Mouse (Mus musculus): Measurements from ENCODE around the gene Yars.
"Not testable (repeated sequence)": the region's sequence is repeated elsewhere in the genome, so short reads cannot be mapped to it uniquely, and the experiment has no call there.

Yars gene

DNA sequence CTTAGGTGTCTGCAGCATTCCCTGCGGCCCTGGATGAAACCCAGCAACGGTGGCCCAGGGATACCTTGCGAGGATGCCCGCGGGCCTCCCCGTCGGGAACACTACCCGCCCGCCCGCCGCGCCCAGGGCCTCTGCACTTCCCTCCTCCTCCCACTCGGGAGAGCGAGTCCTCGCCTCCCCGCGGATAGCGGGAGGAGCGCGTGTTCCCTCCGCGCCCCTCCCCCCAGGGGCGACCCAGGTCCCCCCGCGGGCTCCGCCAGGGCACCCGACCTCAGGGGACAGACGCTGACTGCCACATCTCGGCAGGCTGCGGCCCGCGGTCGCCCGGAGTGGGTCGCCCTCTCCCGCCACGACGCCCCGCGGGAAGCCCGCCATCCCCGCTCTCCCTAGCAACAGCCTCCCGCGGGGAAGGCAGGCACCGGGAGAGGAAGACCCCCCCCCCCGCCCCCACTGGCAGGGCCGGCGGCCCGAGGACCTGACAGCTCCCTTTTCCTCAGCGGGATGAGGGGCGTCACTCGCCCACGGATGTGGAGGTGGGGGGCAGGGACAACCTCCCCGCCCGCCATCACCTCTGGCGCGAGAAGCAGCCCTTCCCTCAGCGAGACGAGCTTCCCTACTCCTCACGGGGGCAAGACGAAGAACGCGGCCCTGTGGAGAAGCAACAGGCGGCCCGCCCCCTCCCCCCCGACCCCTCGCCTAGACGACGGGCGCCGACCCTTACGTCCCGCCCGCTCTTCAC lies 588 bp upstream of the Yars start:
- DNase-seq (ENCODE audit: low spot score in 2 of 2): peak; percentile 49 to 54

DNA sequence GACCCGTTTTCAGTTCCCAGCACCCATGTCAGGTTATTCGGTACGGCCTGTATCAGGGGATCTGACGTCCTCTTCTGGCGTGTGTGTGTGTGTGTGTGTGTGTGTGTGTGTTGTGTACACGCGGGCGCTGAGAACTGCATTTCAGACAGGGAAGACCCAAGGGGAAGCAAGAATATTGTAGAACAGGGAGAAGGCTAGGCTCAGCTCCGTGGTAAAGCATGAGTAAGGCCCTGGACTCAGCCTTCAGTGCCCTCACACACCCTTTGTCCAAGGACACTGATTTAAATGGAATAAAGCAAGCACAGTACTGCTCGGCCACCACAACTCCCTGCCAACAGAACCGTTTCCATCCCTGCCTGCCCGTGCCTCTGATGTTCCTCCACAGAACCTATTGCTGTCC lies 978 bp downstream of the Yars start:
- no peak for DNase-seq (ENCODE audit: low spot score in 2 of 2)

DNA sequence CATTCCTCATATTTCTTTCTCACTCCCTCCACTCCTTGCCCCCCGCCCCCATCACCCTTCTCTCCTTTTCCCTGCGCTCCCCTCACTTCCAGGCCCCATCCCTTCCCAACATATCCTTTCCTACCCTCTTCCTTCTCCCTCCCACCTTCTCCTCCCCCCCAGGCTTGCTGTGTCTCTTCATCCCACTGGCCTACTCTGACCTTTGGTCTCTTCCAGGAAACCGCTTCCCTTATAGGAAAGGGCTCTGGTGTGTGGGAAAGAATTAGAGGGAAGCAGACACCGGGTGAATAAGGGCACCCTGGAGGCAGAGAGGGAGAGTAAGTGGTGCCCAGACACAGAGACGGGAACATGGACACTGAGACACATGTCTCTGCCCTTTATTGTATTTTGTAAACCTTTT lies 2.1 kb downstream of the Yars start:
- DNase-seq (ENCODE audit: low spot score in 2 of 2): no peak

DNA sequence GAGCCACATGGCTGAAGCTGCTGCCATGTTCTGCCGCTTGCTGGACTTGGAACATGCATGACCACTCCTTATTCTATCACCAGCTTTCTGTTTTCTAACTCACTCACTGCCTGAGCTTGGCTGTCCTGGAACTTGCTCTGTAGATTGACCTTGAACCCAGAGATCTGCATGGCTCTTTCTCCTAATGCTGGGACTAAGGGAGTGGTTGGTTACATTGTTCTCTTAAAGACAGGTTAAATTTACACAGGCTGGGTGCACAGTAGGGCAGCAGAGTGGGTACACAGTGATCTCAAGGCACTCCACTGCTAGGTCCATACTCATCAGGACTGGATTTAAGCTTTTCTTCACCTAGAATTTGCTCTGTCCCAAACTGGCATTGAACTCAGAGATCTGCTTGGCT lies 4.7 kb downstream of the Yars start:
- no peak for DNase-seq (ENCODE audit: low spot score in 2 of 2)

DNA sequence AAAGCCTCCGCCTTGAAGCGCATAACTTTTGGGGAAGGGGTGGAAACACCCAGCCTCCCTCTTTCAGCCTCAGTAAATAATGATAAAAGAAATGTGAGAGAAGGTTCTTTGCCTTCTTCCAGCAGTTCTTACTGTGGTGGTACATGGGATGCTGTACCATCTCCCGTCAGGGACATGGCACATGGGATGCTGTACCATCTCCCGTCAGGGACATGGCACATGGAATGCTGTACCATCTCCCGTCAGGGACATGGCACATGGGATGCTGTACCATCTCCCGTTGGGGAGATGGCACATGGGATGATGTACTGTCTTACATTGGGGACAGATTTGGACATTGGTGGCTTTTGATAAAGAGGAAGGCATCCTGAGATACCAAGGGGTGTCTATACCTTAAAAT lies 8.0 kb downstream of the Yars start:
- no peak for DNase-seq (ENCODE audit: low spot score in 2 of 2)

DNA sequence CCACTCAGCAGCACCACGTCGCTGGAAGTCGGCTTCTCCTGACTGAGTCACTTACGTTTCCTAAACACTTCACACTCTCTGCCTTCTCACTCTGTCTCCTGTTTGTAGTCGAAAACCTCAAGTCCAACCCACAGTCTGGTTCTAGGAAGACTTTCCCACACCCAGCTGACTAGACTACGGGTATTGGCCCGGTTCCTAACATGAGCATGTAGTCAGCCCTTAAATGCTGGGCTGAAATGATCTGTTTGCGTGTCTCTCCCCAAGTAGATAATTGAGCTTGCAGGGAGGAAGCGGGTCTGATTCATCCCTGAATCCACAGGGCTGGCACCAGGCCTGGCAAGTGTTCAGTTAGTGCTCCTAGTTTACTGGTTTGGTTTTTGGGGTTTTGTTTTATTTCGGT lies 15.1 kb downstream of the Yars start:
- no peak for DNase-seq (ENCODE audit: low spot score in 2 of 2)

DNA sequence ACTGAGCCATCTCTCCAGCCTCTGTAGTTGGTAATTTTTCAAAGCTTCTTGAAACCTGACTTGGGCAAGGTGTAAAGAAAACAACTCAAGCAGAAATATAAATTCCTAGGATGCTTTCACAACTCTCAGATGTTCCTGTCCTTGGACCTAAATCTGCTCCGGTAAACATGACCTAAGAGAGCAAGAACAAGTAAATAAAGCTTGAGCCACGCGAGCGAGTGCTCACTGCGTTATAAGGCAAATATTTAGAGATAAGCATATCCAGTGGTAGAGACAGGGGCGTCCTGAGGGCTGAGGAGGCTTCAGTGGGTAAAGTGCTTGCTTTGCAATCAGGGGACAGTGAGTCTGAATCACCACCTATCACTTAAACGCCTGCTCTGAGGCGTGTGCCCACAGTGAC lies 17.2 kb downstream of the Yars start:
- no peak for DNase-seq (ENCODE audit: low spot score in 2 of 2)

DNA sequence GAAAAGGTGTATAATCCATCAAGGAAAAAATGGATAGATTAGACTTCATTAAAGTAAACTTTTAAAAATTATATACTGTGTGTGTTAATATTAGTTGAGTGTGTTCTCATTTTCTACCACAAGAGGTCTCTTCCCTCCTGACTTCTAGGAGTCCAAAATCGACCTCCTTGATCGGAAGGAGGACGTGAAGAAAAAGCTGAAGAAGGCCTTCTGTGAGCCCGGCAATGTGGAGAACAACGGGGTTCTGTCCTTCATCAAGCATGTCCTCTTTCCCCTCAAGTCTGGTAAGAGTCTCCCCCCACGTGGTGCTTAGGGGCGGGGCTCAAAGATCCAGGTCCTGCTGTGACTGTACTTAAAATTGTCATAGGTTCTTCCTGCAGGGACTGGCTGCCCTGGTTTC lies 19.9 kb downstream of the Yars start:
- no peak for DNase-seq (ENCODE audit: low spot score in 2 of 2)

DNA sequence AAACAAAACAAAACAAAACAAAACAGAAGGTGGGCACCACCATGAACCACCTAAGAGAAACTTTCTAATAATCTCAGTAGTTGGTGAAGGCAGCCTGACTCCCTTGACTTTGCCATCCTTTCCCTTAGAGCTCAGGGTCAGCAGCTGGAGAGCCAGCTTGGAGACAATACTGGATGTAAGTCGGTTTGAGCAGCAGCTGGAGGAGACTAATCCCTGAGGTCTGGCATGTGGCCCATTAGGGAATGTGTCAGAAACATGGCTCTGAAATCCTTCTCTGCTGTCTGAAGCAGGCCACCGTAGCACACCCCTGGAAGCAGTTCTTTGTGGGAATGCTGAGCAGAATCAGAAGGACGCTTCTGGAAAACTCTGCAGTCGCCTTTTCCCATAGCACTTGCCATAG lies 21.9 kb downstream of the Yars start:
- DNase-seq (ENCODE audit: low spot score in 2 of 2): no peak

DNA sequence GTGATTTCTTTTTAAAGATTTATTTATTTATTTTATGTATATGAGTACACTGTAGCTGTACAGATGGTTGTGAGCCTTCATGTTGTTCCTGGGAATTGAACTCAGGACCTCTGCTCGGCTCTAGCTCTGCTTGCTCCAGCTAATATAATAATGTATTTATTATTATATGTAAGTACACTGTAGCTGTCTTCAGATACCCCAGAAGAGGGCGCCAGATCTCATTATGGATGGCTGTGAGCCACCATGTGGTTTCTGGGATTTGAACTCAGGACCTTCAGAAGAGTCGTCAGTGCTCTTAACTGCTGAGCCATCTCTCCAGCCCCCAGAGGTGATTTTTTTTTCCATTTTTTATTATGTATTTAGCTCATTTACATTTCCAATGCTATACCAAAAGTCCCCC lies 22.9 kb downstream of the Yars start:
- DNase-seq (ENCODE audit: low spot score in 2 of 2): not testable (repeated sequence)

DNA sequence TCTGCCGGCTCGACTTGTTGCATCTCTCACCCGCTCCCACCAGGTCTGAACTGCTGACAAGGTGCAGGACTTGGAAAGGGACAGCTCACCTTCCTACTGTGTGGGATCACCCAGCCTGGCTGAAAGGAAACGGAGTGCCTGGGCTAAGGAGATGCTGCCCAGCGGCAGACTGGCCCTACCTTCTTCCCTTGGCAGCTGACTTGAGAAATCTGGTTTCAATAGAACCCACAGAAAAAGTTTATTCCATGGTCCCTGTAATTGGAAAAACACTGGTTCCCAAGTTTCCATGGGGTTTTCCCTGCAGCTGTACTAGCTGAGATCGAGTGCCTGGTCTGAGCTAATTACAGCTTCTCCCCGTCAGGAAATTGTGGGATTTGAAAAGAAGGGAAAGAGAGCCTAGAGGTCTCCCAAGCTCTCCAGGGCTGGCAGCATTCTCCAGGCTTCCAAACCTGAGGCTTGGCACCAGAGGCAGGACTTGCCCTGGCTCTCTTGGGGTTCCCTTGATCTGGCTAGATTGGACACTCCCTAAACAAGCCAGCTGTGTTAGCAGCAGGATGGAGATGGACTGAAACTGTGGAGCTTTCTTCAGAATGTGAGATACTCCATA lies 29.1 kb downstream of the Yars start:
- DNase-seq (ENCODE audit: low spot score in 2 of 2): no peak

DNA sequence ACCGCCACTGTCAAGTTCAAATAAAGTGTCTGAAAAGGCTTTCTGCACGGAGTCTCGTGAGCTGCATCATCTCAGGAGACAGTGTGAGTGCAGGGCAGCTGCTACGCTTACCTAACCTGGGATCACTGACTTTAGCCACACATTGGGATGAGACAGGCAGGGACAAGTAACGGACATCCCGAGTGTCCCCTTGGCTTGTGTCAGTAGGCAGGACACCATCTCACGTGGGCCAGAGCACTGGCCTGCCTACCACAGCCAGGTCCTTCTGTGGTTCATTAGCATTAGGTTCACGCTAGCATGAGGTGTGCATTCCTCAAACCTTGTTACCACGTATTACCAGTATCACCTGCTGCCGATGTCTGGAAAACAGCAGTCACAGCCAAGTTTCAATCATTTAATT lies 29.6 kb downstream of the Yars start:
- DNase-seq (ENCODE audit: low spot score in 2 of 2): no peak

DNA sequence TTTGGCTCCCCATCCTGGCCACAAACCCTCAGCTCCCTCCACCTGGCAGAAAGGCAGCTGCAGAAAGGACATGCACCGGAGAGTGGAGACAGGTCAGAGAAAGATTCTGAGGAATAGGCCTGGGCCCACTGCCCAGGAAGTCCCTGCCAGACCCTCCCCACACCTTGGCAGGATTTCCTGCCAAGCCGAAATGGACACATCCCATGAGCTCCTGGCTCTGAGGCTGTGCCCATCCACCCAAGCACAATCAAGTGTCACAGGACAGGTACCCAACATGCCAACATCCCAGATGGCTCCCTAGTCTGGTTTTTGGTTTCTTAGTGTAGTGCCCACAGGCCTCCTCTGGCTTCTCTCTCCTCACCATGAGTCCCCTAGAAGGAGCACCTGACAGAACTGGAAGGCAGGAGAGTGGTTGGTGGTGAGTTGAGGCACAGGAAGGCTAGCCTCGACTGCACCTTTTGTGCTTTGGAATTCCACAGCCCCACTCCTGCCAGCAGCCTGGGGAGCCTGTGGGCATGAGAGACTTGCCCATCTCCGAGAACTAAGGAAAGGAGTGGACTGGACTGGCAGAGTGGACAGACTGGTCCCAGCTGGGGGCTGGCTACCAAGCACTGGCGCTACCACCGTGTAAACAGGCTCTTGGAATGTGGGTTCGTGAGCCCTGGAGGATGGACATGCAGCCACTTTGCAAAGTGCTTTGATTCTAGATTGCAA lies 31.0 kb downstream of the Yars start:
- no peak for DNase-seq (ENCODE audit: low spot score in 2 of 2)

DNA sequence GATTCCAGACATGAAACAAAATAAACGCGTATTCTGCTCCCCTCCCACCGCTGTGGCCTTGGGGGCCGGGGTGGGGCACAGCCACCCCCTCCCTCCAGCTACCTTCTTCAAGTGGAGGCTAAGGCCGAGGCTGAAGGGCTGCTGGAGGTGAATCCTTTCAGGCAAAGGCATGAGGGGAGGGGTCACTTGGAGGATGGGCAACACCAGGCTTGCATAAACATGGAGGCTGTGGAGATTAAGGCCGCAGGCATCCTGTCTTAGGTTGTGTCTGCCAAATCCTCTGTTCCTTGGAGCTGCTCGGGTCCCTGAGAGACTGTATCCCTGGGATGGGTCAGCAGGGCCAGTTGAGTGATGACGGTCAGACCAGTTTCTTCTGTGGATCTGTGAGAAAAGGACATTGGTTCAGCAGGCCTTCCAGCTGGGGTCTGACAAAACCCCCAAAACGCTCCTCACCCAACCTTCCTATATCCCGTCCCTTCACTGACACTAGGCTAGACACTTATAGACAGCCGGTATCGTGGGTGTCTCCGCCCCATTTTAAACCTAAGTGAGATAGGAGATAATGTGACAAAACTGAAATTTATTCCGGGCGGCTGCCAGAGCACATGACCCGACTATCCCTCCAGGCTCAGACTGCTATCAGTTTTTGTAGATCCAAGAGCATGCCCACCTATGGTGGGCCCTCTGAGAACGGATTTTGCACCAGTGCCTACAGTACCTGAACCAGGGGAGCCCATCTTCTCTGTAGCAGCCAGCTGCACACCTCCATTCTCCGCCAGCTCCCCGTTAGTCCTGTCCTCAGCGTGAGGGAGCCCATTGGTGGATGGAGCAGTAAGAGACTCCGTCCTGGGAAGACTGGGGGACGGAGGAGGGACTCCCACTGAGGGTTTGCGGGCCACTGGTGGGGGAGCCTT lies 31.8 kb downstream of the Yars start:
- no peak for DNase-seq (ENCODE audit: low spot score in 2 of 2)

DNA sequence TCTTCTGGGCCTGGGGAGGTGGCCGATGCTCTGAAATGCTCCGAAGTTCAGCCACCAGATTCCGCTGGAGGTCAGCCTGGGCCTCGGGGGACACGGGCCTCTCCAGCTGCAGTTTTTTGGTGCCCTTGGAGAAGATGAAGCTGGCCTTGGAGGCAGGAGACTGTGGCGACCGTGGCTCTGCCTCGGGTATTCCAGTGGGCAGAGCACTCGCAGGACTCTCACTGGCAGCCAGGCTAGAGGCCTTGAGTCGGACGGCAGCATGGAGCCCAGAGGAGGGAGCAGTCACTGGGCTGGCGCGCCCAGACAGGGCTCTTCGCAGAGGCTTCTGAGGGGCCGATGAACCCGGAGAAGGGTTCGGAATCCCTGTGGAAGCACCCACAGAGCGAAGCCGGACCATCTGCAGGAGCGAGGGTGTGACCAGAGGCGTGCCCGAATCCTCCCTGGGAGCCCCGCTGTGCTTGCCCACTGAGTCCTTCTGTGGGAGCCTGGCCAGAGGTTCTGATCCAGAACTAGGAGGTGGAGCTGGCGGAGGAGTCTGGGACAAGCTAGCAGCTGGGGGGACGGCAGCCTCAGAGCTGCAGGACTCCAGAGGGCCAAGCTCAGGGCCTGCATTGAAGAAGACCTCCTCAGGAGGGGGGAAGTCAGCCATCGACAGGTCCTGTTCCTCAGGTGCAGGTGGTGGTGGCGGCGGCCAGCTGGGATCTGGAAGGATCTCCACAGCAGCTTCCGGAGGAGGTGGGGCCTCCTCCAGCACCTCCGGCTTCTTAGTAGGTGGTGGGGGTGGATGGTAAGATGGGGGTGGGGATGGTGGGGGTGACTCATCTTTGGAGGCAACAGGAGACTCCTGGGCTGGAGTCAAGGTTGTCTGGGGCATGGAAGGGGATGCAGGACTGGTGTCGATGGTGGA lies 32.7 kb downstream of the Yars start:
- no peak for DNase-seq (ENCODE audit: low spot score in 2 of 2)

DNA sequence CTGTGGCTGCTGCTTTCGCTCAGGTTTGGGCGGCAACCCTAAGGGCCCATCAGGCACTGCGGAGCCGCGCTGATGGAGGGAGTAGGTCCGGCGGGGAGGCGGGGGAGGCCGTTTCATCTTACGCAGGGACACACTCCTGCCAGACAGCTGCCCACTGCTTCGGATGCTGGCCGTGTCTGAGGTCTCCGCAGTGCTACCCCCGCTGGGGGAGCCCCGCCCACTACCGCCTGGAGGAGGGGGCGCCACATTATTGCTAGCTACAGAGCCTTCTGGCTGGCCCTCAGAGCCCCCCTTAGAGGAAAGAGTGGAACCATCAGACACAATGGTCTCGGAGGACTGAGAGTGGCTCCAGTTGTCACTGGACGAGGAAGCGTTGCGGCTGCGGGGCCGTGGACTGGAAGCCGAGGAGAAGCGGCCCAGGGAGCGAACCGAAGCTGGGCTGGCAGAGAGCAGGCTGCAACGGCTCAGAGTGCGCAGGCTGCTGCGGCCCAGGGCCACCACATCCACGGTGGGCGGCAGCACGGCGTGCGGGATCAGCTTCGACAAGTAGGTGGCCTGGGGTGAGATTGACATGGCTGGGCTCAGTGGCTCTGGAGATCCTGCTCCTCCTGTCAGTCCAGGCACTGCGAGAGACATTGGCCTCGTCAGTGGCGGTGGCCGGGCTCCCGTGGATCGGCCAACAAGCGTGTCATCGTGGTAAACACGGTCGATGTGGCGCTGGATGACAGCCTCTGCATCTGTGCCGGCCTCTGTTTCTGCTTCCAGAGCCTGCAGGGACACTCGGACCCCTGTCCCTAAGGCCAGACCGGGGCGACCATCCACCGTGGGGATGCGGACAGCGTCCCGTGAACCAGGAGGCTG lies 34.1 kb downstream of the Yars start:
- no peak for DNase-seq (ENCODE audit: low spot score in 2 of 2)

DNA sequence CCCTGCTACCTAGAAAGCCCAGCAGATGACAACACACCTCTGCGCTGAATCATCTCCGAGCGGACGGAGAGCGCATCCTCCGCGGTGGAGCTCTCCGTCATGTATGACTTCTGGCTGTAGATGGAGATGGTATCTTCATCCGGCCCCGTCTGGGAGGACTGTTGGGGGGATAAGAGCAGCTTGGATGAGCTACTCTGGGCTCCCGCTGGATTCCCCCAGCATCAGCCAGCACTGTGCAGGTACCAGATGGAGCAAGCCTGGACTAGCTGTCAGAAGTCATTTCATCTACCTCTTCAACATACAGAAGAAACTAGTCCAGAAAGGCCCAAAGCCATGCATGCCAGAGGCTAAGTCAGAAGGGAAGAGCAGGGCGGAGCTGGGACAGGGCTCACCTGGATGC lies 35.8 kb downstream of the Yars start:
- no peak for DNase-seq (ENCODE audit: low spot score in 2 of 2)

DNA sequence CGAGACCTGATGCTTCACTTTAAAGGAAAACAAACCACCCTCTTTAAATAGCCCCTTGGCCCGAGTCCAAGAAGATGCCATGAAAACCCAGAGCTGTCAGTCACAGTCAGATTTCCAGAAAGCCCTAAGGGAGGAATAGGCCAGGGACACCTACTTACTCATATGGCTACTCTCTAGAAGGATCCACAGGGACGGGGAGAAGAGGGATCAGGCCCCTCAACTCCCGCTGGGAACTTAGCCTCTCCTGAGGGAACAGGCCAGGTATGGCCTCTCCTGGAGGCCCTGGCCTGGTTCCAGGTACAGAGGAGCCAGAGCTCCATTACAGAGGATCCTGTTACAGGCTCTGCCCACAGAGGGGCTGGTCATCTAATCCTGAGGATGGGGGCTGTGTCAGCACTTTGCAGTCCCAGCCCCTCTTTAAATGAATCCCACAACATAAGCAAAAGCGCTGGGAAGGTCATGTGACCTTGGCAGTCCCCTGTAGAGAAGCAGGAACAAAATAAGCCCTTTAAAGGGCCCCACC lies 36.9 kb downstream of the Yars start:
- no peak for DNase-seq (ENCODE audit: low spot score in 2 of 2)

DNA sequence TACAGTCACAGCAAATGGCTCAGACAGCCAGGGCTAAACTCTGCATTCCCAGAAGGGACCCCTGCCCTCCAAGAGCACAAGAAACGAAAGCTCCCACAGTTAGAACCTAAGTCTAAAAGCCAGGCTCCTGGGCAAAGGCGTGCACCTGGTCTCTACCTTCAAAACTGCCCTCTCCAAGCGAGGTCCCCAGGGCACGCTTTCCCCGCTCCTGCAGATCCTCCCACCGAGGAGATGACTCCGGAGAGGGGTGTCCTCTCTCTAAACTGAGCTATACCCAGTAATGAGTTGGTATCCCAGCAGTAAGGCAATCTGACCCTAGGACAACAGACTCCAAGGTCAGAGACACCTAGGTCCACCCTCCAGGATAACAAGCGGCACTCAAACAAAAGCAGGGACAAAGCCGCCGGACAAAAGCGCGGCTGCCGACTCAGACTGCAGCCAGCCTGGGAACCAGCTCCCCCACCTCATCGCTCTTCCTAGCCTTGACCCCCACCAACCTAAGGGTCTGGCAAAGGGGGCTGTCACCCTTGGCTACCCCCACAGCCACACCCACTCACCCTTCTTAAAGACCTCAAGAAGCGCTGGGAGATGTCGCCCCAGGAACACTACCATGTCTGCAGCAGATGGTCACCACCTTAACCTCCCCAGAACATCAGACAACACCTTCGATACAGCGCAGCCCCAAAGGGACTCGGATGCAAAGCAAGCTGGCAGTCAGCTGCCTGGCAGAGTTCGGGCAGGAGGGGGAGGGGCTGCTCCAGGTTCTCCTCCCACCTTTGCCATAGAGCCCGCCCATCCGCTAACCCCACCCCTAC lies 37.8 kb downstream of the Yars start:
- DNase-seq (ENCODE audit: low spot score in 2 of 2): no peak

Data from frontal cortex, postnatal 14 days (tissue).